Mouse (Mus musculus) heart, embryonic 12.5 days (tissue): ENCODE results near the gene Hmg20b. TPM values are rescaled to one million over a fixed set of nuclear protein-coding genes. Genes with fewer than 3 reads are reported as not detected.
A peak's percentile ranks its signal among the peaks of the same experiment; 100 is the strongest.

ENCODE experiments used
- ATAC-seq: fragments of 200-750 bp; cut with Nextera tagmentation; 2 replicates; pipeline ENCODE4 v1.8.0; 2017; ENCODE audit warnings: moderate TSS enrichment, moderate library complexity; ENCODE audit not compliant: insufficient number of reproducible peaks, low FRiP score
- H3K27ac ChIP-seq: fragments of 300-500 bp; sonication (generic); 2 replicates; pipeline ENCODE4 v1.5.1; 2016; ENCODE audit warnings: mild to moderate bottlenecking, moderate library complexity; ENCODE audit not compliant: poor library complexity, severe bottlenecking
- H3K27me3 ChIP-seq: fragments of 300-500 bp; sonication (generic); replicated peaks from 2 replicates; pipeline ENCODE4 v1.6.1; 2016; ENCODE audit warnings: mild to moderate bottlenecking, moderate library complexity
- H3K36me3 ChIP-seq: fragments of 300-500 bp; sonication (generic); 2 replicates; pipeline ENCODE4 v1.6.1; 2016; ENCODE audit warnings: mild to moderate bottlenecking, moderate library complexity
- H3K4me1 ChIP-seq: fragments of 300-500 bp; sonication (generic); replicated peaks from 2 replicates; pipeline ENCODE4 v1.6.1; 2016; ENCODE audit warnings: mild to moderate bottlenecking
- H3K4me2 ChIP-seq: fragments of 300-500 bp; sonication (generic); 2 replicates; pipeline ENCODE4 v1.6.1; 2016; ENCODE audit warnings: mild to moderate bottlenecking, moderate library complexity
- H3K4me3 ChIP-seq: fragments of 300-500 bp; sonication (generic); 2 replicates; pipeline ENCODE4 v1.5.1; 2016; ENCODE audit warnings: mild to moderate bottlenecking
- H3K9ac ChIP-seq: fragments of 300-500 bp; sonication (generic); 2 replicates; pipeline ENCODE4 v1.6.1; 2016; ENCODE audit warnings: mild to moderate bottlenecking, moderate library complexity
- H3K9me3 ChIP-seq: fragments of 300-500 bp; sonication (generic); replicated peaks from 2 replicates; pipeline ENCODE4 v1.6.1; 2016; ENCODE audit warnings: mild to moderate bottlenecking, moderate library complexity
- WGBS: fragments of 180-500 bp; shearing (Covaris S2); methylation state at CpG from one replicate; pipeline ENCODE4 v1.1.7; 2016; 5-methylcytosine and 5-hydroxymethylcytosine counted together
- polyA plus RNA-seq: library from polyadenylated mRNA; unstranded; fragments of >200 nt; fragmentation: Nextera tagmentation; extraction: Ambion mirVana; gene quantifications from 2 replicates; pipeline ENCODE4 v1.2.1, GENCODE M21; 2016

The Hmg20b gene
- polyA plus RNA-seq, 1 experiment from 2014 or later = 109 TPM

DNA sequence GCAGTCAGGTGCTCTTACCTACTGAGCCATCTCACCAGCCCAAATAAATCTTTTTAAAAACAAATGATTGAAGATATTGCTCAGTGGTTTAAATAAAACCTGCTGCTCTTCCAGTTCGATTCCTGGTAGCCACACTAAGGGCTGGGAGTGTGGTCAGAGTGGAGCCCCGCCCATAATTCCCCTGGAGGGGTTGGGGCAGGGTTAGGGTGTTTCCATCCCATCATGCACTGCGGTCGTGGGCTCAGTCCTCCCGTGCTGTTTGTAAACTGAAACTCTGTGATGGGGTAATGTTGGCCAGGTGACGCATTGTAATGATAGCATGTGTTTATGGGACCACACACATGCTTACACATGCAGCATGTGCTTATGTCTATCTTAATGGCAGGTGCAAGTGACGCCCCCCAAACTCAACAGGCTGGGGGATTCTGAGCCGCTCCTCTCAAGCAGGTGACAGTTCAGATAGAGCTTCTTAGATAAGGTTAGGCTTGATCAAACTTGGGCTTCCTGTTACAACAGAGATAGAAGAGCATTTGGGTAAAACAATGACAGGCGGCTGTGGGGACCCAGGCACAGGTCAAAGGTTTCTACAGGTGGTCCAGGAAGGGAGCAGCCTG is 1.5 kb upstream of the Hmg20b start:
- peaks cover 43% of the 10 kb centered on the region for H3K4me1 ChIP-seq

DNA sequence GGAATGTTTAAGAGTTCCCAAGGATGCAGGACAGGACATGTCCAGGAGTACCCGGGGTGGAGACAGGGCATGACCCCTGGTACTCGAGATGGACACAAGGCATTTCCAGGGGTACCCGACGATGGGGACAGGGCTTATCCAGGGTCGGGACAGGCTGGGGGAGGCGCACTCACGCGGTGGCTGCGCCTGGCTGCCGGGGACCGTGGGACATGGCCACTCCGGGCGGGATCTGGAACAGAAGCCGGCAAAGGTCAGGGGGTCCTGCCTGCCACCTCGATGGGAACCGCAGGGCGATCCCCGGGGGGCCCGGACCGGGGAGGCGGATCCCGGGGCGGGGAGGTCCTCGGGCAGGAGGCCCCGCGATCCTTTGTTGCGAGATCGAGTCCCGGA is 324 bp downstream of the Hmg20b start:
- Histone ChIP-seq H3K9ac (peak overlapping the region; percentile 94), H3K27ac (peak overlapping the region; percentile 74), H3K4me1 (peaks cover 45% of the 10 kb centered on the region), H3K9me3 (no peaks in the 10 kb centered on the region), H3K27me3 (0 out of 2 replicates have a peak, but pooled peaks cover 4% of the 10 kb centered on the region), H3K4me2 (peak overlapping the region; percentile 70), H3K4me3 (peak overlapping the region; percentile 85), H3K36me3 (peaks cover 26% of the 10 kb centered on the region)
- WGBS = 1% methylated on average over 28 of the region's 29 CpGs
- ATAC-seq = peak; percentile 1

More for the DNA sequence above, 1.5 kb upstream of the Hmg20b start:
- WGBS = 18% methylated on average over 9 of the region's 9 CpGs
- H3K4me3 ChIP-seq = no peak overlapping the region
- H3K27me3 ChIP-seq = 0 out of 2 replicates have a peak, but pooled peaks cover 6% of the 10 kb centered on the region
- H3K4me2 ChIP-seq = peak overlapping the region; percentile 5; the same call in 1 of the 2 replicates
- no peak overlapping the region for H3K9ac ChIP-seq
- no peaks in the 10 kb centered on the region for H3K9me3 ChIP-seq
- no peak for ATAC-seq
- peaks cover 14% of the 10 kb centered on the region for H3K36me3 ChIP-seq
- no peak overlapping the region for H3K27ac ChIP-seq

DNA sequence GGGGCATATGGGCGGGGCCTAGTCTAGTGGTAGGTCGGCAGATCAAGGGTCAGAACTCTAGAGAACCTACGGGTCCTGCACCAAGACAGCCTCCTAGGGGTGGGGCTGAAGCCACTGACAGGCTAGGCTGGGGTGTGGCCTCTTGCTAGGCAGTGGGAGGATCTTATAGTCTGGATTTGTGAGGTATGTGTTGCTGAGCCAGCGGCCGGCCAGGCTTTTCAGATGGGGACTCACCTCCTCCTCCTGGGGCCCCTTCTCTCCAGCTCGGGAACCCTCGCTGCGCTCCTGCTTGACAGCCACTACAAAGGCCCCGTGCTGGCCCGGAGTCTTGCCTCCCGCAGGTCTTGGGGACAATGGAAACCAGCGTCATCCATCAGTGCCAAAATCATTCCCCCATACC is 1.1 kb downstream of the Hmg20b start:
- peaks cover 48% of the 10 kb centered on the region for H3K4me1 ChIP-seq
- H3K9me3 ChIP-seq = no peaks in the 10 kb centered on the region
- H3K36me3 ChIP-seq = peaks cover 26% of the 10 kb centered on the region
- H3K27ac ChIP-seq = peak overlapping the region; percentile 74; the same call in 1 of the 2 replicates
- peak overlapping the region; percentile 94 for H3K9ac ChIP-seq
- H3K4me2 ChIP-seq = peak overlapping the region; percentile 70
- peak; percentile 40 for ATAC-seq
- WGBS = 9% methylated on average over 12 of the region's 12 CpGs
- peak overlapping the region; percentile 85 for H3K4me3 ChIP-seq
- H3K27me3 ChIP-seq = 0 out of 2 replicates have a peak, but pooled peaks cover 7% of the 10 kb centered on the region

DNA sequence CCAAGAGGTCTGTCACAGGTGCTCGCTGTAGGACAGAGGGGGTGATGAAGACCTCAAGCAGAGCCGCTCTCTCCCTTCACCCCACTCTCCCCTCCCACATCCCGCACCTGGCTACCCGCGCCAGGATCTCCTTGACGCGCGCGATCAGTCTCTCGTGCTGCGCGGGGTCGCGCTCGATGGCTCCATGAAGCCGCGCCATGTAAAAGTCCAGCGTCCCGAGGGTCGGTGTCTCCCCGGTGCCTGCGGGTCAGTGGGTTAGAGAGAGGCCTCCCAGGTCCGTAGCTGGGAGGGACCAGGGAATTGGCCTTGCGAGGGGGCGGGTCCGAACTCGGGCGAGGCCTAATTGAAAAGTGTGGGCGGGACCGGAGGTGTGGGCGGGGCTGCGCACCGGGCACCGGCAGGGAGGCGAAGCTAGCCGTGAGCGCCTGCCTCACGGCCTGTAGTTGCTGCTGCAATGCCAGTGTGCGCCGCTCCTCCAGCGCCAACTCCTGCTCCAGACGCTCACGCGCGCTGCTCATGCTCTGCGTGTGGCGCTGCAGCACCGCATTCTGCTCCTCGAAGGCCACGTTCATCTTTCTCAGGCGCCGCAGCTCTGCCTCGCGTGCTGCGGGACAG is 3.7 kb downstream of the Hmg20b start:
- ATAC-seq = peak; percentile 44
- Histone ChIP-seq H3K4me1 (peaks cover 51% of the 10 kb centered on the region), H3K4me2 (peak overlapping the region; percentile 57), H3K4me3 (peak overlapping the region; percentile 23), H3K9me3 (no peaks in the 10 kb centered on the region), H3K27me3 (peaks cover 30% of the 10 kb centered on the region), H3K36me3 (peaks cover 26% of the 10 kb centered on the region), H3K9ac (peak overlapping the region; percentile 56), H3K27ac (peak overlapping the region; percentile 61; the same call in 1 of the 2 replicates)
- 11% methylated on average over 55 of the region's 55 CpGs for WGBS

DNA sequence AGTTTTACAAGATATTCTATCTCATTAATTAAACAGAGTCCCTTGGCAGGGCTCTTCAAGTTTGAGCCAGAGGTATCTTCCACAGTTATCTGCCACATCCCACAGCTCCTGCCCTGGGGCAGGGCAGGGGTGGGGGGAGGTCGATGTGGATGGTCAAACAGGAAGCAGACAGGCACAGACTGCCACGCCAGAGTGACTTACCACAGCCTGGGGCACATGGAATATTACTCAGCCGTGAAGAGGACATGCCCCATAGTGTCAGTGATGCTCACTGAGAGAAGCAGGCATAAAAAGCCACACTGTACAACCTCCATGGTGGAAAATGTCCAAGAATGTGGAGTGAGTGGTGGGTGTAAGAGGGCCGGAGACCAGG is 5.1 kb downstream of the Hmg20b start:
- H3K36me3 ChIP-seq = peaks cover 26% of the 10 kb centered on the region
- no peaks in the 10 kb centered on the region for H3K9me3 ChIP-seq
- no peak overlapping the region for H3K4me2 ChIP-seq
- H3K27me3 ChIP-seq = peaks cover 41% of the 10 kb centered on the region
- WGBS = 73% methylated on average over 4 of the region's 4 CpGs
- no peak overlapping the region for H3K4me3 ChIP-seq
- no peak overlapping the region for H3K27ac ChIP-seq
- H3K4me1 ChIP-seq = peaks cover 49% of the 10 kb centered on the region
- H3K9ac ChIP-seq = no peak overlapping the region
- ATAC-seq = no peak

DNA sequence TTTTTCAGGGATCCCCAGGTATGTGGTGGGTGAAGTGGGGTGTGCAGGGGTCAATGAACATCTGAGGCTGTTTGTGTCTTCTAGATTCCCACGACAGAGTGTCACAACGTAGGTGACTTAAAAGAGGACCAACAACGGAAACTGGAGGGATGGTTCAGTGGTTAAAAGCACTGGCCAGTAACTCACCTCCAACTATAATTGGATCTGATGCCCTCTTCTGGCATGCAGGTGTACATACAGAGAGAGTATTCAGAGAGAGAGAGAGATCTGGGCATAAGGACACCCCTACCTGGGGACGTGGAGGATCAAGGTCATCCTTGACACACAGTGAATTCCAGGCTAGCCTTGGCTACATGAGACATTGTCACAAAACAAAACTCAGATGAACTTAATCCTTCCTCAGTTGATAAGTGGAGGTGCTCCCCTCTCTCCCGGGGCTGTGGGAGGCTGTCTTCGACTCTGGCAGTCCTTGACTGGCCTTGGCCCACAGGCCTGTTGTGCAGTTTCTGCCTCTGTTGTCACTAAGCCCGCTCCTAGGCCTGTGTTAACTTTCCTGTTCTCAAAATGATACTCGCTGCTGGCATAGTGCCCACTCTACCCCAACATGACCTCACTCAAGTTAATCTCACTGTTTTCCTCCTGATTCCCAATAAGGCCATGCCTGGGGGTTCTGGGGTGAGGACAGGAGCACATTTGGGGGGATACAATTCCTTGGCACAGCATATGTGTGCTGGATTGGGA is 5.7 kb downstream of the Hmg20b start:
- H3K27me3 ChIP-seq = peaks cover 41% of the 10 kb centered on the region
- H3K4me1 ChIP-seq = peaks cover 48% of the 10 kb centered on the region

DNA sequence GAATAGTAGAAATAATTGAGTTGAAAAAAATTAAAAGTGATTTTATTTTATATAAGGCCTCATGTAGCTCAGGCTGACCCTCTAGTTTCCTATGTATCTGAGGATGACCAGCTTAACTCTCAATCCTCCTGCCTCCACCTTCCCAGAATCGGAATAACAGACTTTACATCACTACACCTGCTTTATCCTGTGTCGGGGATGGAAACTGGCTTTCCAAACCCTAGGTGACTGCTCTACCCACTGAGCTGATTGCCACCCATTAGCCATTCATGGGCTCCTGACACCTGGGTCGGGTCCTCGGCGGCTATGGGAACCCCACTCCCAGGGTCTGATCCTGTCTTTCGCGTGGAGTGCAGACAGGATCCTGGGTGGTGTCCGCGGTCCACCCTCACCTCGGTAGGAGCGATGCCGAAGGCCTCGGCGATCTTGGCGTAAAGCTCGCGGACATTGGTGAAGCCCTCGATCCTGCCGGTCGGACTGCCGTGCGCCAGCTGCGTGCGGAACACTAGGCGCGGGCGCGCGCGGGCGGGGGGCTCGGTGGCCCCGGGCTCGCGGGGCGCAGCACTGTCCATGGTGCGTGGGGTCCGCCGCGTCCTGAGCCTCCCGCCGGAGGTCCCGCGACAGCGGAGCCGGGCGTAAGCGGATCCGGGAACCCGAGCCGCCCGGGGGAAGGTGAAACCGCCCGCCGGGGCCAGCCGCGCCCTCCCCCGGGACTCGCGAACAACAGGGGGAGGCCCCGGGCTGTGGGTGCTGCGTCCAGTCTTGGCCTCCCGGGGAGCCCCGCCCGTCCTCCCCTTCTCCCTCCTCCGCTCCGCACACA is 7.4 kb downstream of the Hmg20b start, which contains the start of gene Gipc3:
TSS of gene Gipc3 (minus strand) at position 581 of the 820 bp plus-strand sequence.
- H3K27ac ChIP-seq = no peak within 1 kb of the TSS
- H3K27me3 ChIP-seq = peaks cover 51% of the 10 kb centered on the region
- H3K9me3 ChIP-seq = no peaks in the 10 kb centered on the region
- peak within 1 kb of the TSS; percentile 88 for H3K4me2 ChIP-seq
- peaks cover 32% of the 10 kb centered on the region for H3K4me1 ChIP-seq
- H3K9ac ChIP-seq = peak within 1 kb of the TSS; percentile 74
- no peak for ATAC-seq
- H3K4me3 ChIP-seq = peak within 1 kb of the TSS; percentile 55
- WGBS = 8% methylated on average over 38 of the region's 67 CpGs
- peaks cover 19% of the 10 kb centered on the region for H3K36me3 ChIP-seq

More for the DNA sequence above, 5.7 kb downstream of the Hmg20b start:
- WGBS = 42% methylated on average over 8 of the region's 8 CpGs
- Histone ChIP-seq H3K9ac (no peak overlapping the region), H3K36me3 (peaks cover 26% of the 10 kb centered on the region), H3K9me3 (no peaks in the 10 kb centered on the region), H3K4me3 (no peak overlapping the region), H3K27ac (no peak overlapping the region), H3K4me2 (no peak overlapping the region)
- no peak for ATAC-seq

DNA sequence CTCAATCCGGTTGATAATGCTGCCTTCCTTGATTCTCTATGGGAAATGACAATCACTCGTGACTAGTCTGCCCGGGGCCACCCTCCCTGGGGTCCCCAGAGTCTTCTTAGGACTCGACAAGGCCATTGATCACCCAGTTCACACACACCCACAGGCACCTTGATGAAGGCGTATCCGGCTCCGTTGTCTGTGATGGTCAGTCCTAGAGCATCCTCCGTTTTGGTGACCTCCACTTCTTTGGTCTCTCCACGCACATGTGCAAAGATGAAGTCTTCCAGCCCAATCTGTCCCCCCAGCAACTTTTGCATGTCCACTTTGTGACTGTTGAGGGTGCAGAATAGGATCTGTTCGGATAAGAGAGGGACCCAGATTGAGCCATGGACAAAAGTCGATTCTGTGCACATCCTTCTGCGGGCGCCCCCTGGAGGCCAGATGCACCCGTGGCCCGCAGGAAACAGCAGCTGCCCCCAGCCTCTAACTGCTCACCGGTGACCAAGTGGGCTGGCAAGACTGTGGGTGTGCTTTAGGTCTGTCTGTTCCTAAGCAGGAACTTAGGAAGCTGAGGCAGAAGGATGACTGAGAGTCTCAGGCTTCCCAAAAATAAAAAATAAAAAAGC is 8.8 kb downstream of the Hmg20b start:
- H3K4me1 ChIP-seq = peaks cover 18% of the 10 kb centered on the region
- no peak for ATAC-seq
- no peaks in the 10 kb centered on the region for H3K9me3 ChIP-seq
- peaks cover 58% of the 10 kb centered on the region for H3K27me3 ChIP-seq
- no peak overlapping the region for H3K4me2 ChIP-seq
- H3K27ac ChIP-seq = no peak overlapping the region
- no peak overlapping the region for H3K9ac ChIP-seq
- peaks cover 12% of the 10 kb centered on the region for H3K36me3 ChIP-seq
- WGBS = 30% methylated on average over 16 of the region's 16 CpGs
- no peak overlapping the region for H3K4me3 ChIP-seq

DNA sequence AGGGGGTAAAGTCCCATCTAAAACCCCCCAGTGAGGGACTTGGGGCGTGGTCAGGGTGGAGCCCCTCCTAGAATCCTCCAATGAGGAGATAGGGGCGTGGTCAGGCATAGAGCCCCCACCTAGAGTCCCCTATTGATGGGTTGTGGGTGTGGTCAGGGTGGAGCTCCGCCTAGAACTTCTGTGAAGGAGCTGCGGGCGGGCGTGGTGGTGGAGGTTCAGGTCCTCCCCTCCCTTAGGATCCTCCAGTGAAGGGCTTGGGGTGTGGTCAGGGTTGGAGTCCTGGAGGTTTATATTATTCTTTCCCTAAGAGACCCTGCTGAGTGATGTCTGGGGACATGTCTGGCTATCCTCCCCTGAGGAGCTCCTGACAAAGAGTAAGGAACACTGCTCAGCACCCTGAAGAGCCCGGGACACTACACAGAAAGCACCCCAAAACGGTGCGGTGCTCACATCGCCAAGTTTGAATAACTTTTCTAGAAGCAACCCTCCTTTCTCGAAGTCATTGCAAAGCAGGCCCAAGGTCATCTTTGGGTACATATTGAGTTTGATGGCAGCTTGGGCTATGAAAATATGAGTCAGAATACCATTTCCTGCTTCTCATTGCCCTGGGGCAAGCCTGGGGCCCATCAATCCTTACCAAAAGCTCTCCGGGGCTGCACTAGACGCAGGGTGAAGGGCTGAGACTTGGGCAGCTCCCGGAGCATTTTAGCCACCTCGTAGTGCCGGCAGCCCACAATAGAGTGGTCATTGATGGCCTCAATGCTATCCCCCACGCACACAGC is 9.5 kb downstream of the Hmg20b start:
- H3K9me3 ChIP-seq = no peaks in the 10 kb centered on the region
- no peak overlapping the region for H3K4me2 ChIP-seq
- H3K27me3 ChIP-seq = peaks cover 58% of the 10 kb centered on the region
- whole genome bisulfite sequencing = 35% methylated on average over 17 of the region's 17 CpGs
- H3K9ac ChIP-seq = no peak overlapping the region
- no peak overlapping the region for H3K4me3 ChIP-seq
- peak; percentile 36; the same call in 1 of the 2 replicates for ATAC-seq
- H3K4me1 ChIP-seq = peaks cover 23% of the 10 kb centered on the region
- no peak overlapping the region for H3K27ac ChIP-seq
- peaks cover 6% of the 10 kb centered on the region for H3K36me3 ChIP-seq

DNA sequence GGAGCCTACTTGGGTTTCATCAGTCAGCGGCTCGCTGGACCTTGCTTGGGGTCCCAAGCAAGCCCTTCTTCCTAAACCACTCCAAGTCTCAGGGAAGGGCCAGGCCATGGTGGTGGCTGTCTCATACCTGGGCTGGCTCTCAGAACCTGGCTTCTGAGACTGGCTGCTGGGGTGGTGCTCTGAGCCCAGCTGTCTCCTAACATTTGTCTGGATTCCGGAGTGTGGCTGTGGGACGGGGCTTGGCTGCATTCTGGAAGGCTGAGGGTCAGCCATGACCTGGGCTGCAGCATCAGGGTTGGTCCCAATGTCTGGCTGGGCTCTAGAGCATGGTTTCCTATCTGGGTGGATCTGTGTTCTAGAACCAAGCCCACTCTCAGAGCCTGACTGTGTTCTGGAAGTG is 13.7 kb downstream of the Hmg20b start:
- Histone ChIP-seq H3K27me3 (peaks cover 32% of the 10 kb centered on the region), H3K4me1 (peaks cover 28% of the 10 kb centered on the region), H3K4me3 (no peak overlapping the region), H3K36me3 (peaks cover 5% of the 10 kb centered on the region; the same call in 1 of the 2 replicates), H3K27ac (no peak overlapping the region), H3K4me2 (no peak overlapping the region), H3K9me3 (no peaks in the 10 kb centered on the region), H3K9ac (0 out of 2 replicates have a peak overlapping the region, but pooled peaks have one; percentile 38)
- ATAC-seq = no peak
- 92% methylated on average over 4 of the region's 4 CpGs for WGBS
